Mouse (Mus musculus): ENCODE results near the gene Mab21l2.

Mab21l2 gene

GRCm38 (mm10) chr3:86538645-86539554 lies 9.5 kb downstream of the Mab21l2 start:
- no peak for DNase-seq

- DNase-seq: no peak
Measured at GRCm38 (mm10) chr3:86536751-86537150, 11.7 kb downstream of the Mab21l2 start.

GRCm38 (mm10) chr3:86531531-86532269 lies 16.7 kb downstream of the Mab21l2 start:
- no peak for DNase-seq

GRCm38 (mm10) chr3:86522880-86523505 lies 25.4 kb downstream of the Mab21l2 start:
- DNase-seq: no peak

GRCm38 (mm10) chr3:86518506-86519109 lies 29.8 kb downstream of the Mab21l2 start:
- no peak for DNase-seq

- no peak for DNase-seq
Measured at GRCm38 (mm10) chr3:86500586-86500985, 47.8 kb downstream of the Mab21l2 start.
